In genomic region chr8:62952481-62952880, GRCm38 (mm10) we compare ENCODE assay signal across 9 mouse cellular contexts. TPM values are rescaled to one million over a fixed set of nuclear protein-coding genes. Genes with fewer than 3 reads are reported as not detected.
A peak's percentile ranks its signal among the peaks of the same experiment; 100 is the strongest.
DNase-seq lines count a peak whose midpoint lies in the region; ATAC-seq and TF ChIP-seq lines count a peak whose summit lies in the region.
"Had no signal": no experiment of that assay in that cellular context is flagged by ENCODE, and none has a peak within 500 bp of the region (broad histone marks: within the 10 kb centered on the region; RNA-seq: fewer than 3 reads in every experiment).

No protein-coding gene starts in this region.

- intact Hi-C loops in left cerebral cortex, postnatal 36 days (cut with DNase I), result no loop called here

- peak overlapping the region; percentile 92; the same call in 1 of the 2 replicates for H3K4me2 ChIP-seq in kidney, postnatal 0 days (ENCODE audit: low read length)
- H3K4me2 ChIP-seq in forebrain, postnatal 0 days (ENCODE audit: low read depth), result peak overlapping the region; percentile 90

- H3K9me3 ChIP-seq in kidney, postnatal 0 days (replicated peaks; ENCODE audit: low read length), result no peaks in the 10 kb centered on the region
- H3K9me3 ChIP-seq in forebrain, postnatal 0 days (ENCODE audit: low read length), result no peaks in the 10 kb centered on the region

- DNase-seq in kidney, postnatal 0 days (ENCODE audit: low spot score), result no peak
- DNase-seq in kidney, postnatal 4 days, result no peak
- DNase-seq in forebrain, postnatal 0 days, result no peak
- peak; percentile 7 to 8 for DNase-seq in left cerebral cortex, postnatal 36 days (ENCODE audit: low spot score in 2 of 2)
- DNase-seq in right cerebral cortex, postnatal 25 days, result peak; percentile 43
- DNase-seq in gastrocnemius, postnatal 4 days (ENCODE audit: low spot score in 2 of 2), result no peak
- no peak for DNase-seq in cerebellum, adult 8-10 months
- DNase-seq in cerebellum, adult 9-10 months, result no peak
- DNase-seq: kidney, postnatal 36 days had no signal

- no peak overlapping the region for H3K27ac ChIP-seq in kidney, postnatal 0 days
- no peak overlapping the region for H3K27ac ChIP-seq in forebrain, postnatal 0 days (ENCODE audit: low read depth, low read length)

- no peaks in the 10 kb centered on the region for H3K4me1 ChIP-seq in kidney, postnatal 0 days (replicated peaks; ENCODE audit: insufficient read depth, low read length)
- no peaks in the 10 kb centered on the region for H3K4me1 ChIP-seq in forebrain, postnatal 0 days (ENCODE audit: insufficient read depth)

- no peaks in the 10 kb centered on the region for H3K36me3 ChIP-seq in kidney, postnatal 0 days (ENCODE audit: insufficient read depth, low read length)
- no peaks in the 10 kb centered on the region for H3K36me3 ChIP-seq in forebrain, postnatal 0 days (ENCODE audit: insufficient read depth)

- no peak overlapping the region for H3K9ac ChIP-seq in kidney, postnatal 0 days (ENCODE audit: low read depth, low read length)
- peak overlapping the region; percentile 14; the same call in 1 of the 2 replicates for H3K9ac ChIP-seq in forebrain, postnatal 0 days

- H3K4me3 ChIP-seq in kidney, postnatal 0 days (replicated peaks; ENCODE audit: low read depth, low read length), result 0 out of 2 replicates have a peak overlapping the region, but pooled peaks have one; percentile 47
- H3K4me3 ChIP-seq in forebrain, postnatal 0 days (ENCODE audit: low read depth, low read length), result peak overlapping the region; percentile 59

- 15% methylated on average over 3 of the region's 3 CpGs for WGBS in kidney, postnatal 0 days
- WGBS in forebrain, postnatal 0 days, result 11% methylated on average over 3 of the region's 3 CpGs

- TF ChIP-seq CTCF in kidney, postnatal 0 days (IDR thresholded peaks at IDR 0.05; ENCODE audit: low read depth), result no peak
- TF ChIP-seq CTCF in forebrain, postnatal 0 days (IDR thresholded peaks at IDR 0.05; ENCODE audit: low read depth), result no peak

- no peak for ATAC-seq in kidney, postnatal 0 days (replicated peaks; ENCODE audit: low FRiP score, low read depth)
- peak; percentile 21; the same call in 1 of the 2 replicates for ATAC-seq in forebrain, postnatal 0 days

- H3K27me3 ChIP-seq in kidney, postnatal 0 days (ENCODE audit: insufficient read depth, low read length), result no peaks in the 10 kb centered on the region
- no peaks in the 10 kb centered on the region for H3K27me3 ChIP-seq in forebrain, postnatal 0 days (ENCODE audit: insufficient read depth, low read length)

RNA-seq across cellular contexts. Expression of gene Spock3, which starts 1.7 kb away (rescaled TPM):
- 1.9 TPM in 2 replicates for polyA plus RNA-seq in kidney, postnatal 0 days (2015; fragmentation: Nextera tagmentation; extraction: Ambion mirVana)
- 42.1 and 56.4 TPM in 2 replicates for total RNA-seq in forebrain, postnatal 0 days (2014; rRNA removed)
- 40.5 and 62.3 TPM in 2 replicates for polyA plus RNA-seq in forebrain, postnatal 0 days (2015; fragmentation: Nextera tagmentation; extraction: Ambion mirVana)
- total RNA-seq in left cerebral cortex, postnatal 36 days (2021), result 10 to 100 TPM; 72.5 to 73.6 TPM
- 1 to 10 TPM; 2.6 to 3.6 TPM for total RNA-seq in gastrocnemius, postnatal 4 days (2021)

Comparison
In these comparisons a context has a peak if more than half of its experiments do, and no peak if none do; other contexts are left out.
1. DNase-seq: peak in left cerebral cortex, postnatal 36 days (2 of 2) and right cerebral cortex, postnatal 25 days (single experiment); none in kidney, postnatal 0 days (single experiment), kidney, postnatal 4 days (0 of 2), forebrain, postnatal 0 days (single experiment), gastrocnemius, postnatal 4 days (0 of 2), cerebellum, adult 8-10 months (single experiment) and cerebellum, adult 9-10 months (single experiment).